Mouse (Mus musculus) frontal cortex, postnatal 36 days (tissue): ENCODE data around the gene Csnk2a1.
"Not testable (repeated sequence)": the region's sequence is repeated elsewhere in the genome, so short reads cannot be mapped to it uniquely, and the experiment has no call there.

Experiments used
- DNase-seq, 2 experiments: peaks; one replicate each; pipeline ENCODE4 v3.0.0; 2022; ENCODE audit warnings: low spot score in 2 of 2

Csnk2a1 gene

DNA sequence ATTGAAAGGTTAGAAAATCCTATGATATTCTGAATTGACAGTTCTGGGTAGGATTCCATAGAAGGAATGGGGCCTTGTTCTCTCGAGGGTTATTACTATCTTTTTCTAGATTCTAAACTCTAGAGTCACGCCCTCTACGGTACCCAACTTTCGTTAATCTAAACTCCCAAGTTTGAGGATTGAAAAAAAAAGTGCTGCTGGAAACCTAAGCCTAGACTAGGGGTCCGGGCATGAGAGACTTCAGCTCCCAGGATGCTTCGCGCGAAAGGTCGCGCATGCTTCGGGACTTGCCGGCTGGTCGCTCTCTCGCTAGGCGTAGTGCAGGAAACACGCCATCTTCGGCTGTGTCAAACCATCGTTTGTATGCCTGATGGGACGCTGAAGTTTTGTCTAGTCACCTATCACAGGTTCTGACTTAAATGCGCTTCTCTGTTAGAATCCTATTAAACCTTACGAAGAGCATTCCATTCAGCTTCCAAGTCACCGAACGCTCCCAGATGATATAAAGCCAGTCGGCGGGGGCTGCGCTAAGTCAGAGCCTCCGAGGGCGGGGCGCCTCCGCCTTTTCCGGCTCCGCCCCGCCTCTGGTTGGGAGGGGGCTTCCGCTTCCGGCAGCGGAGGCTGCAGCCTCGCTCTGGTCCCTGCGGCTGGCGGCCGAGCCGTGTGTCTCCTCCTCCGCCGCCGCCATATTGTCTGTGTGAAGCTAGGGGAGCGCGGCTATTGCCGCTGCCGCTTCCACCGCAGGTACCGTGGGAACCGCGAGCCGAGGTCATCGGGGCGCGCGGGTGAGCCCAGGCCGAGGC is at the start of gene Csnk2a1:
TSS of gene Csnk2a1 (plus strand) at position 592 of the 803 bp plus-strand sequence.
- DNase-seq: peak; percentile 92 to 96

DNA sequence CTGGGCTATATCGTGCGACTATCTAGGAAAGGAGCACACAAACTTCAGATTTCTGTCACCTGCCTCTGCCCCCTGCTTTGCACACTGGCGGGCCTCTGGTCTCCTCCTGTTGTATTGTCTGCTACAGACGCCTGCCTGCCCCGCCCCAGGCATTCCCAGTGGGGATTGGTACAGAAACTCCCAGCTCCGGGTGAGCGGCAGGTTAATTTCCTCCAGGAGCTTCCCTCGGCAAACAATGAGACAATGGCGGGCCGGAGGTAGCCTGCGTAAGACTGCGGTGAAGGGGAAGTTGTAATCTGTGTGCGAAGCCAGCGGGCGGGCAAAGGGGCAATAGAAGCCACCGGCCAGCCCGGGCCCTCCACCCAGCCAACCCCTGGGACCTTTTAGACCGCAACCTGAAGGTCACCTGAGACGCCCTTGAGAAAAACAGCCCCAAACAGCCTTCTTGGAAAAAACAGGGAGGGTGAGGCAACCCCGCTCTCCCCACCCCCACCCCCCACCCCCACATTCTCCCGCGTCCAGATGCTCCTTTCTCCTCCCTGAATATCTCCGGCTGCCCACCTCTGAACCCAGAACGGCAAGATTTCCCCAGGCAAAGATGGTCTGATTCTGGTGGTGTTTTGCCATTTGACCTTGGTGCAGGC is 49.4 kb upstream of the Csnk2a1 start:
- DNase-seq: no peak

DNA sequence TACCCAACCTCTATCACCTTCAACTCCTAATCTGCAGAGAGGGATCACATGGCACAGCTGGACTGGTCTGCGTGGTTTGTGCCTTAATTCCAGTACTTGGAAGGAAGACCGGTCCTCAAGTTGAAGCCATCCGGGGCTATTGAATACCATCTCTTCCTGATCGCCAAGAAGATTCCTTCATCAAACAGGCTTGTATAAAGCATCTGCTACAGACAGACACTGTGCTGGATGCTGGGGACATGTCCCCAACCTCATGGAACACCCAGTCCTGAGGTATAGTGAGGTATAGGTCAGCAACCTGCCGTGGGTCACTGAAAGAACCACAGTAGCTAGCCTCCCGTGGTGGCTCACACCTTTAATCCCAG is 48.9 kb upstream of the Csnk2a1 start:
- DNase-seq: no peak

DNA sequence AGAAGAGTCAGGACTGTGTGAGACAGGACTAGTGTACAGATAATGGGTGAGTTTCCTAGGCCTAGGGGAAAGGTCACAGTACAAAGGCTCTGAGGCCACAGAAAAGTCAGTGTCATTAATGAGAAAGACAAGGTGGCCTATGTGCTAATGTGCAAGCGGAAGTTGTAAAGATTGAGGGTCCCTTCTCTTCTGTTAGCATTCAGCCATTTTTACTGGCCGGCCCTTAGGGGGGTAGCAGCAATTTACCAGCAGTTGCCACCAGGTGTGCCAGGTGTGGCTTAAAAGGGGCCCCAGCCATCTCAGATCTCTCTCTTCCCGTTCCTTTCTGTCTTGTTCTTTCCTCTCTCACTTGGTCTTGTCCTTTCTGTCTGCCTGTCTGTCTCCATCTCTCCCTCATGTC is 48.3 kb upstream of the Csnk2a1 start:
- no peak for DNase-seq

DNA sequence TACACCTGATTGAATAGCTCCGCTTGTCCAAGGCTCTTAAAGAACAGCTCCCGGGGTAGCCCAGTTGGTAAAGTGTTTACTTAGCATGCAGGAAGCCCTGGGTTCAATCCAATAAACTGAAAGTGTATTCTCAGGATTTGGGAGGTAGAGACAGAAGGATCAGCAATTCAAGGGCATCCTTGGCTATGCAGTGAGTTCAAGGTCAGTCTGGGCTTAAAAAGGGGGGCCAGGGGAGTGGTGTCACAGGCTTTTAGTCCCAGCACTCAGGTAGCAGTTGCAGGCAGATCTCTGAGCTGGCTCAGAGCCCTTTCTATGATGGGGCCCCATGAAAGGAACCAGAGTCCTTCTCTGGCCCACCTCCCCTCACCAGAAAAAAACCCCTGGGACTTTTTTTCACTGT is 47.3 kb upstream of the Csnk2a1 start:
- no peak for DNase-seq

DNA sequence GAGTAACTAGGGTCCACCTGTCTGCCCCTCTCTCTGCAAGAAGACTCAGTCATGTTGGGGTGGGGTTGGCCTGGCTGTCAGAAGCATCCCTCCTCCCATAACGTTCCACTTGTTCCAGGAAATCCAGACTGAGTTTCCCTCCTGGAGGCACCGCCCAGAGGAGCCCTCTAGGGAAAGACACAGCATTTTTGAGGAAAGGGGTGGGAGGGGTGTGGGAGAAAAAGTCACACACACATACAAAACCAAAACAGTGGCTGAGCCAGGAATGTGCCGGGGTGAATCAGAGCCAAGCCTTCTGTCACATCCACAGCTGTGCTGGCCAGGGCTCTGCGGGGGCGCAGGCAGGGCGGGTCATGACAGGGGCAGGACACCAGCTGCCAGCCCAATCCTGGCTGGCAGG is 46.3 kb upstream of the Csnk2a1 start:
- DNase-seq: peak; percentile 8 to 19

DNA sequence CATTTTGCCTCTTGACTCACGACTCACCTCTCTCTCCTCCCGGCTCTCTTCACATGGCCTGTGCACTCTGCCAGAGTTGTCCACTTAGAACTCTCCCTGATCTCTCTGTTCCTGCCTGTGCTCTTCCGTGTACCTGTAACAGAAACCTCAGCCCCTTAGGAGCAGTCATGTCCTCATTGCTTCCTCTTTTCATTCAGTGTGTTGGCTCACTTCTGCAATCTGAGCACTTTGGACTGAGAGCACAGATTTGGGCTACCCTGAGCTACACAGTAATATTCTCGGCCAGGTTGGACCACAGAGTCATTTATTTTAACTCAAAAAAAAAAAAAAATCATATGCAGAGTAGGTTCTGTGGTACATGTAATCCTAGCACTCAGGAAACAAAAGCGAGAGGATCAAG is 39.5 kb upstream of the Csnk2a1 start:
- DNase-seq: no peak

DNA sequence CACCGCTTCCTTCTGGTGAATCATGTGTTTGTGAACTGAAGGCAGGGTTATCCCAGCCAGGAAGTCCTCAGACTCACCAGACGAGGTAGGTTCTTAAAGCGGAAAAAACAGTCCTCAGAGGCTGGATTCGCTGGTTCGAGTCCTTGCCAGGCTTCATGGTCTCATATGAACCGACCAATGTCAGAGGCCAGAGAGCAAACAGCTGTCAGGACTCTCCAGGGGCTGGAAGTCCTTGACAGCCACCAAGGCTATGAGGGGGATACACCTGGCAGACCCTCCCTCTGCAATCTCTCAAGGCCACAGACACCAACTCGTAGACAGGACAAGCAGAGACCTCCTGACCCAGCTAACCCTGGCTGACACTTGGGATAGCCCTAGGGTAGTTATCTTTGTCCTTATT is 37.4 kb upstream of the Csnk2a1 start:
- no peak for DNase-seq

DNA sequence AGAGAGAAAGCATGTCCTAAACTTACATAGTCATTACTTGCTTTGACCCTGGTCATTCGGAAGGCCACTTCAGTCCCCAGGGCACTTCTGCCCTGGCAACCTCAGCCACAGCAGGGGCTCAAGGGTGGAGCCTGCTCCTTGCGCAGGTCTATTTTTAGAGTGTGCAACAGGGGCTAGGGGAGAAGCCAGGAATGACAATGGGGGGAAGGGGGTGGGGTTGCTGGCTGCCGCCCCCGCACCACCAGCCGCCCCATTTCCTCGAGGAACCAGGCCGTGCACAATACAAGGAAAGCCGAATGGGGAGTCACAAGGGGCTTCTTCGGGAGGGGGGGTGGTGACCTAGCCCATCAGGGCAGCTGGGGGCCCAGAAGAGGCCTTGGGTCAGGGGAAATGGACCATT is 37.0 kb upstream of the Csnk2a1 start:
- no peak for DNase-seq

DNA sequence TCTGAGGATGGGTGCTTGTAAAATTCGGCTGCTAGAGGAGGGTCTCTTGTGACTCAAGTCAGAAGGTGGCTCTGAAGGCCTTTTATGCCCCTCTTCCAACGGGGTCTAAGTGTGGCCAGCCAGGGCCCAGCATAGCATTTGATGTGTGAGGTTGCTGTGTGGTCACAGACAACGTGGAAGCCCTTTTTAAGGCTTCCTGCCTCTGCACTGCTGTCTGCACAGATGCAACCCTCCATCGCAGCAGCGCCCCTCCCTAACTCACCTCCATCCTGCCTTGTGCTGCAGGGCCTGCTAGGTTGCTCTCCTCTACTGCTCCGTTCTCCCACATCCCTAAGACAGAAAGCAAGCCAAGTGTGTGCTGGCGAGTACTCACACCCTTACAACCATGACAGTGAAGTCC is 36.5 kb upstream of the Csnk2a1 start:
- DNase-seq: no peak

DNA sequence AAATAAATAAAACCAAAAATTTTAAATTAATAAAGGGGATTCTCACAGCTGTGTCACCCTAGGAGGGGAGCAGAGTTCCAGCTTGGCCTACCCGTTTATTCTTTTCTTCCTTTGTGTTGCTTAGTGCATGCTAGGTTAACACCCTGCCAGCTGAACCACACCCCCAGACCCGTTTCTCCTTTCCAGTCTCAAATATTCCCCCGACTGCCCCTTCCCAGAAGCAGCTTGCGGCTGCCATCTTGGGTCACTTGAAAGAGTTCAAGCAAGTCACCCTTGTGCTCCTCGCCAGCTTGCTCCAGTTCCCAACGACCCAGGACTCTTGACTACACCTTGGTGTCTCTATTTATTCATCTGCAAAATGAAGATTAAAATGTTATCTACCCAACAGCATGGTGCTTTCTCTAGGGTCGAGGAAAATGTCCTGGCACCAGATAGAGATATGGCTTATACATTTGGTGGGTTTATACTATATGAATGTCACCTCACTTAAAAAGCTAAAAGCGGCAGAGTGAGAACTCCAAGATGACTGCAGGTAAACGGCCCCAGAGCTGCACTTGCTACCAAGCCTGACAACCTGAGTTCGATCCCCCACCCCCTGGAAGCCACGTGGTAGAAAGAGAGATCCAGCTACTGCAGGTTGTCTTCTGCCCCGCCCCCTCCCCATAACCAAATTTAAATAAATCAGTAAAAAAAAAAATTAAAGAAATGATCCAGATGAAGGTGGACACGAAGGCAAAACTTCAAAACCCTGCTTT is 33.9 kb upstream of the Csnk2a1 start:
- DNase-seq: no peak

DNA sequence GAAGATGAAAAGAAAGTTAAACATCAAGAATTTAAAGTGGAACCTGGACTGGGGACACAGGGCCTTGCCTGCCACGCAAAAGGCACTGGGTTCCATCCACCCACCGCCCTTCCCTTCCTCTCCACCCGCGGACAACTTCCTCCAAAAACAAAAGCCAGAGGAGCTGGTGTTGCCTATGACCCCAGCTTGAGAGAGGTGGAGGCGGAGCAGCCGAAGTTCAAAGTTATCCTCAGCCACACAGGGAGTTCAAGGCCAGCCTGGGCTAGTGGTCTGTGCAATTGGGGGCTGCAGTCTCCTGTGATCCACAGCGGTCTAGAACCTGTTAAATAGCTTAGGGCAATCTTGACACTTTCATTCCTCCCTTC is 33.3 kb upstream of the Csnk2a1 start:
- no peak for DNase-seq

DNA sequence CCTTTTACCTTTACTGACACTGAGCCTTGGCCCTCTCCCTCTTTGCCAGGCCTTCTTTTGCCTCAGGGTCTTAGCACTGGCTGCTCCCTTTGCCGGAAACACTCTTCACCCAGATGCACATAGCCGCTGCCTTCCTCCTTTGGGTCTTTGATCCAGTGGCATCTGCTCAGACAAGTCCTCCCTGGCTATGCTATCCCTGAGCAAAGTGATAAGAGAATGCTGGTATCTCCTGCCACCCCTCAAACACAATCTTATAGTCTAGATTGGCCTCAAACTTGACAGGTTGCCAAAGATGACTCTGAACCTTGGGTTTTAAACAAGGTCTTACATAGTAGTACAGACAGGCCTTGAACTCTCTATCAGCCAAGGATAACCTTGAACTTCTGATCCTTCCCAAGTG is 32.1 kb upstream of the Csnk2a1 start:
- DNase-seq: no peak

DNA sequence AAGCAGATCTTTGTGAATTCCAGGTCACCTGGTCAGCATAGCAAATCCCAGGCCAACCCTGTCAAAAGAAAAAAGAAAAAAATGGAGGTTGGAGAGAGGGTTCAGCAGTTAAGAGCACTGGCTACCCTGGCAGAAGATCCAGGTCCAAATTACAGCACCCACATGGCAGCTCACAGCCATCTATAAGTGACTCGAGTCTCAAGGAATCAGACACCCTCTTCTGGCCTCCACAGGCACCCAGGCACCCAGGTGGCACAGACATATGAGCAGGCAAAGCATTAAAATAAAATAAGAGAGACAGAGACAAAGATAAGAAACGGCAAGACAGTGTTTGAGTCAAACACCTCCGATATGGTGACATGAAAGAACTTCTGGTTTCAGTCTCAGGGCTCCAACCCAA is 29.7 kb upstream of the Csnk2a1 start:
- DNase-seq: peak in 1 of 2 experiments; percentile 46

DNA sequence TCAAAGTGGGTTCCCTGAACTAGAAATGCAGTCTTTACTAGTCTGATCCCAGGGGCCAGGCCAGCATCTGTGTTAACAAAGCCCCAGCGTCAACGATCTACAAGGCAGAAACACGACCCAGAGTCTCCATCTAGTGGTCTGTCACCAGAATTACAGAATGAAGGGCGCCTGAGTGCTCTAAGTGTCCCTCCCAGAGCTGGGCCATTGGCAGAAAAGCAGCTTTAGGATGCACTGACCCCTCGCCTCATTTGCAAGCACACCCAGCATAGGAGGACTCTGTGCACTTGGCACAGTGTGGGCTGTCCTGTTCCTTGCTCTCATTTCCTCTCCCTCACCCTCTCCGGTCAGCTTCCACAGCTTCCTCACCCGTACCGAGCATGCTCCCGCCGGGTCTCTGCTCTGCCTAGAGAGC is 29.3 kb upstream of the Csnk2a1 start:
- peak in 1 of 2 experiments; percentile 79 for DNase-seq

DNA sequence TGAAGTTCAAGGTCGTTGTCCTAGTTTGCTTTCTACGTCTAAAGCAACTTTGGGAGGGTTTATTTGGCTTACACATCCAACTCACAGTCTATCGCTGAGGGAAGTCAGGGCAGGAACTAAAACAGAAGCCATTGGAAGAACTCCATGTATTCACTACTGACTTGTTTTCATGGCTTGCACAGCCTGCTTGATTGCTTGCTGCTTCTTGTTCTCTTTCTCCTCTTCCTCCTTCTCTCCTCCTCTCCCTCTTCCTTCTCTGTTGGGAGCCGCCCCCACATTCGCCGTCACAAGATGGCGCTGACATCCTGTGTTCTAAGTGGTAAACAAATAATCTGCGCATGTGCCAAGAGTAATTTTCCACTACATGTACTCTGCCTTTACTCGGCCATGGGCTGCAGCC is 20.5 kb upstream of the Csnk2a1 start:
- DNase-seq: not testable (repeated sequence)

DNA sequence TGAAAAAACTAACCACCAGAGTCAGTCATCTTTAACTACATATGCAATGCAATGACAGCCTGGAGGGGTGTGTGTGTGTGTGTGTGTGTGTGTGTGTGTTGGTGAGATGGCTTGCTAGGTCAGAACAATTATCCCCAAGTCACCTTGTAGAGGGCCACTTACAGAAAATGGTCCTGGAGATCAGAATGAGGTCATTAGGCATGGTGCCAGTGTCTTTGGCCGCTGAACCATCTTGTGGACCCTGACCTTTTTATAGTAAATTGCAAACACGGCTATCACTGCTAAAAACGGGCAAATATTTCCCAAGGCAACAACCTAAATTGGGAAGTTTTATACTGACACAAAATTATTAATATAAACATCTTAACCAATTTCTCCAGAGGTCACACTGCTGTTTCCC is 14.8 kb upstream of the Csnk2a1 start:
- no peak for DNase-seq

DNA sequence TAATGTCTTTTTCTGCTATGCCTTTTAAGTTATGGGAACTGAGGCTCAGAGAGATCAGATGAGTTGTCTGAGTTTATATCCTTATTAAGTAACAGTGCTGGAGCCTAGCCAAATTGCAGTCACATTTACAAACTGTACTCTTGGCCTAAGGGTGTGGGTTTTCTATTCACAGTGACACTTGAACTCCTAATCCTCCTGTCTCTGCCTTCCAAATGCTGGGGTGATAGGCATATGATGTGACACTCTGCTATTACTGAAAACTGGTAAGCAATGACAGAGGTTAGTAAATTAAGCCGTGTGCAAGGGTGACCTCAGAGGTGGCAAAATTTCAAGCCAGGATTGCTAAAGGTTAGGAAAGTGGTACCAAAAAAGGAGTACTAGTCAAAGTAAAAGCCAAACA is 9.7 kb upstream of the Csnk2a1 start:
- no peak for DNase-seq

DNA sequence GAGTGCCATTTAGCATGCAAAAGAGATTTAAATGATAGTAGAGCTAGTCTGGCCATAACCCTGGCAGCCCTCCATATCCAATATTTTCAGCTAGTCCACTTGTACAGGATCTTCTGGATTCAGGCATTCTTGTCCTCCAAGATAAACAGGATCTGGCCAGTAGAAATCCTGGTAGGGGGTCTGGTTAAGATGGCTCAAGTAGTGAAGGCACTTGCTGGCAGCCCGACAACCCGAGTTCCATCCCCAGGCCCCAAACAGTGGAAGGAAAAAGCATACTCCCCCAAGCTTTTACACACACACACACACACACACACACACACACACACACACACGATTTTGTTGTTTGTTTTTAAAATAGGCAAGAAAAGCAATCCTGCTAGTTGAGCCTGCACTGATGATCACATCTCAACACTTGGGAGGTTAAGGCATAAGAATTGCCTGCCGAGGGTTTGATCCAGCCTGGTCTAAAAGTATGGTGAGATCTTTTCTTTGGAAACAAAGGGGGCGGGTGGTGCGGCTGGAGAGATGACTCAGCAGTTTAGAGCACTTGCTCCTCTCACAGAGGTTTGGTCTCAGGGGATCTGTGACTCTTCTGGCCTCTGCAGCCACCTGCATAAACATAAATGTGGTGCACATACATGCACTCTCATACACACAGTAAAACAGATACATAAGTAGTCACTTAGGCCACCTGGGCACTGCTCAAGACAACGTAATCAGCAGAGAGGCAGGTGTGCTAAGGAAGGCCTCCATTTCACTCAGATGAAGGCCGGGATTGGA is 2.9 kb upstream of the Csnk2a1 start:
- DNase-seq: no peak

DNA sequence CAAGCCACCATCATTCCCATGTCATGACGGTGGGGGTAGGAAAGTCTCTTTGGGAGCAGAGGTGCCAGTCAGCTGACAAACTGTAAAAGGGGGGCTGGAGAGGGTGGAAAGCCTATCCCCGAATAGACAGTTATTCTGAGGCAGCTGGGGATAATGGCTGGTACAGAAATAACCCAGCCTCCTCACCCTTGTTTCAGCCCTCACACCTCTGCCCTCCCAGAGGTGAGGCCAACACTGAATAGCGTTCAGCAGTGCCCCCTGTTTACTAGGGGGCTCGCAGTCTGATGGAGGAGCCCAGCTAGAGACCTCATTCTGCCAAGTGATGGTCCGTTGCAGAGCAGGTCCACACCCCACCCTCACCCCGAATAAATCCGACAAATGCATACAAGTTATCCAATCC is 1.1 kb upstream of the Csnk2a1 start:
- DNase-seq: no peak

DNA sequence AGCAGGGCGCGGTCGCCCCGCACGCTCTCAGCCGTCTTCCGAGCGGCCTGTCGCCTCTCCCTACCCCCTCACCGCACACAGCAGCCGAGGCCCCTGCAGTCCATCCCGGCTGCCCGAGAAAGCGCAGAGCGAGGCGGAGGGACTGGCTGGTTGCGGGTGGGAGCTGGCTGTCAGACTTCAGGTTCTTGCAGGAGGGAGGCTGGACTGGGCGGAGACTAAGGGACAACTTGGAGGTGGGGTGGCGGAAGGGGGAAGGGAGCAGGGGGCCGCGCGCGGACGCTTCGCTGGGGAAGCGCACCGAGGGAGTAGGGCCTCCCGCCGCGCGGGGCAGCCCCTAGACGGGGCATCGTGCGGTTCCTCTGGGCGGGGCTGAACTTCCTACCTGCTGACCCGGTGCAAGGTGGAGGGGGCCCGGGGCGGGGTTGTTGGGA is 427 bp downstream of the Csnk2a1 start:
- peak in 1 of 2 experiments; percentile 67 for DNase-seq

DNA sequence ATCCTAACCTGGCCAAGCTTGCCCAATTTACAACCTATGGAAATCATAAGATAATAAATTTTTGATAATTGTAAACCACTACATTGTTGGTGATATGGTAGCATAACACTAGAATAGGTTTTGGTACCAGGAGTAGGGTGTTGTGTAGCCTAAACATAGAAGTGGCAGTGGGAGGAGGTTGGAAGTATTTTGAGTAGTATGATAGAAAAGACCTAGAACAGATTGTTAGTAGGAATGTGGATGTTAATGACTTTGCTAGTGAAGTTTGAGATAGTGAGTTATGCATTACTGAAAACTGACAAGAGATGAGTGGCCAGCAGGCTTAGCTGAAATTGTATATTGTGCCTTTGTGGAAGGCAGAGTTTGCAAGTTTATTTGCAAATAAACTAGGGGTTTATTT is 3.4 kb downstream of the Csnk2a1 start:
- DNase-seq: peak in 1 of 2 experiments; percentile 23
